Comparison of ENCODE assay signal across 3 mouse cellular contexts in the genomic region with DNA sequence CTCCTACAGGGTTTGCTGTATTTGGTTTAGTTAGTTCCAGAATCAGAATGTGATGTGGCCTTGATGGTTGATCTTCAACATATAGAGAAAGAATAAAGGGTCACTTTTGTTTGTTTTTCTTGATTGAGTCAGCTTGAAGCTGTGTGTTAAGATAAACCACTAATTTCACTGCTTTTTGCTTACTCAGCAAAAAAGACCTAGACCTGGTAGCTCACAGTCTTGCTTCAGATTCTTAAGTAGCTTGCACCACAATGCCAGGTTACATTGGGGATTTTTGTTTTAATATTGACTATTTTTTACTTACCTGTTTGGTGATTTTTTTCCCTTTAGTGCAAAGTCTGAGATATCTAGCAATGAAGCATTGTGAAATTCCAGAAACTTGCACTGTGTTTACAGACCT. TPM values are rescaled to one million over a fixed set of nuclear protein-coding genes. Genes with fewer than 3 reads are reported as not detected.
DNase-seq lines count a peak whose midpoint lies in the region; TF ChIP-seq lines count a peak whose summit lies in the region.
"Not testable (repeated sequence)": the region's sequence is repeated elsewhere in the genome, so short reads cannot be mapped to it uniquely, and the experiment has no call there.

No protein-coding gene starts in this region.

- not testable (repeated sequence) for TF ChIP-seq EP300 in CH12.LX (IDR thresholded peaks at IDR 0.05; ENCODE audit: low read length); MEL (IDR thresholded peaks at IDR 0.05; ENCODE audit: low read depth in 1 of 2, low read length in 2 of 2)

- not testable (repeated sequence) for TF ChIP-seq RAD21 in CH12.LX (IDR thresholded peaks at IDR 0.05; ENCODE audit: low read depth, low read length); MEL (IDR thresholded peaks at IDR 0.05; ENCODE audit: low read depth, low read length)

- H3K27me3 ChIP-seq in CH12.LX (replicated peaks); MEL (ENCODE audit: control insufficient read depth in 1 of 2, insufficient read depth in 2 of 2, low read length in 2 of 2): not testable (repeated sequence)

- TF ChIP-seq CTCF in CH12.LX (conservative IDR thresholded peaks at IDR 0.05 in 1 of 2, IDR thresholded peaks at IDR 0.05 in 1 of 2; ENCODE audit: low read depth in 2 of 2, low read length in 2 of 2); MEL (IDR thresholded peaks at IDR 0.05 in 2 of 3, conservative IDR thresholded peaks at IDR 0.05 in 1 of 3; ENCODE audit: control insufficient read depth in 1 of 3, insufficient read depth in 1 of 3, low read depth in 2 of 3, low read length in 3 of 3, poor library complexity in 1 of 3, severe bottlenecking in 1 of 3): not testable (repeated sequence)

- H3K9me3 ChIP-seq in CH12.LX (replicated peaks; ENCODE audit: low read length); ES-E14 (ENCODE audit: control insufficient read depth, insufficient read depth, low read depth, low read length); MEL (replicated peaks; ENCODE audit: insufficient read depth, low read length): not testable (repeated sequence)

- not testable (repeated sequence) for TF ChIP-seq POLR2A in CH12.LX (IDR thresholded peaks at IDR 0.05; ENCODE audit: low read depth, low read length); MEL (IDR thresholded peaks at IDR 0.05; ENCODE audit: control insufficient read depth in 1 of 2, insufficient read depth in 1 of 2, low read depth in 1 of 2, low read length in 2 of 2, poor library complexity in 1 of 2)

- dilution Hi-C loops in CH12.LX (cut with MboI; ENCODE audit: extremely low pct_ligation_motif_present, extremely low pct_unique_long_range_greater_than_20kb, low sequenced_read_pairs), result not testable (repeated sequence)

- H3K4me3 ChIP-seq in CH12.LX (replicated peaks in 1 of 3; ENCODE audit: low read depth in 2 of 3, low read length in 2 of 3, poor library complexity in 1 of 3); ES-E14 (ENCODE audit: insufficient read depth in 1 of 2, low read depth in 1 of 2, low read length in 2 of 2, poor library complexity in 1 of 2, severe bottlenecking in 1 of 2); MEL (ENCODE audit: control insufficient read depth in 1 of 2, insufficient read depth in 1 of 2, low read depth in 2 of 2, low read length in 2 of 2): not testable (repeated sequence)

- in situ Hi-C loops in CH12.LX (cut with MboI; ENCODE audit: low pct_ligation_motif_present, low pct_unique_long_range_greater_than_20kb, low sequenced_read_pairs); ES-E14 (cut with MboI; ENCODE audit: low sequenced_read_pairs in 2 of 2, unreplicated experiment in 2 of 2): not testable (repeated sequence)

- H3K36me3 ChIP-seq in CH12.LX (replicated peaks in 1 of 2; ENCODE audit: control insufficient read depth in 1 of 2, insufficient read depth in 1 of 2, low read length in 1 of 2); ES-E14 (ENCODE audit: control insufficient read depth, insufficient read depth, low read length, poor library complexity, severe bottlenecking); MEL (ENCODE audit: control insufficient read depth in 1 of 2, insufficient read depth in 2 of 2, low read length in 2 of 2): not testable (repeated sequence)

- not testable (repeated sequence) for H3K9ac ChIP-seq in CH12.LX (ENCODE audit: insufficient read depth, low read depth); ES-E14 (ENCODE audit: insufficient read depth, low read depth, low read length, poor library complexity, severe bottlenecking); MEL (ENCODE audit: control insufficient read depth, low read depth, low read length, poor library complexity, severe bottlenecking)

- DNase-seq in CH12.LX (ENCODE audit: extremely low read depth); ES-E14 (ENCODE audit: low read depth, low spot score); MEL (ENCODE audit: low read depth, low spot score): not testable (repeated sequence)

- not testable (repeated sequence) for H3K27ac ChIP-seq in CH12.LX (ENCODE audit: insufficient read depth, low read depth); ES-E14 (ENCODE audit: insufficient read depth, low read depth, low read length, poor library complexity, severe bottlenecking); MEL (ENCODE audit: control insufficient read depth, low read depth, low read length)

- H3K4me2 ChIP-seq in CH12.LX (ENCODE audit: insufficient read depth, low read depth, poor library complexity, severe bottlenecking), result not testable (repeated sequence)

- H3K79me2 ChIP-seq in CH12.LX (replicated peaks; ENCODE audit: control insufficient read depth, extremely low read depth, insufficient read depth, poor library complexity, severe bottlenecking); MEL (ENCODE audit: control insufficient read depth, insufficient read depth, low read length, poor library complexity): not testable (repeated sequence)

- H3K4me1 ChIP-seq in CH12.LX (ENCODE audit: control insufficient read depth in 1 of 2, insufficient read depth in 2 of 2); ES-E14 (ENCODE audit: control insufficient read depth in 2 of 2, insufficient read depth in 2 of 2, low read length in 2 of 2, poor library complexity in 1 of 2); MEL (ENCODE audit: control insufficient read depth in 1 of 2, insufficient read depth in 2 of 2, low read length in 2 of 2): not testable (repeated sequence)

TF ChIP-seq in CH12.LX, 34 proteins besides CTCF, POLR2A, EP300 and RAD21:
- peak; percentile 95 for TF ChIP-seq MAFK (IDR thresholded peaks at IDR 0.05; ENCODE audit: insufficient replicate concordance, low read length)
TF ChIP-seq in CH12.LX: peak in this region for 1; not testable (repeated sequence) for 33.

TF ChIP-seq in ES-E14, 5 proteins besides CTCF, POLR2A, EP300 and RAD21:
- TF ChIP-seq MAFK (IDR thresholded peaks at IDR 0.05; ENCODE audit: insufficient read depth, low read depth, low read length), result peak; percentile 93

TF ChIP-seq in MEL, 35 proteins besides CTCF, POLR2A, EP300 and RAD21:
- TF ChIP-seq MAFK (IDR thresholded peaks at IDR 0.05; ENCODE audit: borderline replicate concordance, low read depth, low read length), result peak; percentile 86

RNA-seq across cellular contexts. Expression of a gene that starts 30.5 kb away (rescaled TPM):
- 16.6 and 20.0 TPM in 2 replicates for total RNA-seq in CH12.LX (2012; rRNA removed)
- total RNA-seq in CH12.LX (2014; rRNA removed), result 39.9 and 48.5 TPM in 2 replicates
- polyA plus RNA-seq in CH12.LX (2012; ENCODE audit: insufficient read length, low read depth), result 25.0 and 28.8 TPM in 2 replicates
- total RNA-seq in ES-E14 (2012; rRNA removed), result 138 and 140 TPM in 2 replicates
- total RNA-seq in MEL (2012; rRNA removed), result 16.2 and 20.9 TPM in 2 replicates
- polyA plus RNA-seq in MEL (2012; ENCODE audit: insufficient read depth in 1 of 2, insufficient read length in 2 of 2, low read depth in 1 of 2, low replicate concordance in 2 of 2, missing spikeins in 1 of 2), result 10 to 100 TPM in 1 of 2 experiments, not detected in 1; 14.4 TPM
